Mouse (Mus musculus): ENCODE measurements around the gene Tnfrsf13c. TPM values are rescaled to one million over a fixed set of nuclear protein-coding genes. Genes with fewer than 3 reads are reported as not detected.

Tnfrsf13c gene
- polyA plus RNA-seq, 1 experiment from 2014 or later: not detected

- peaks cover 23% of the 10 kb centered on the region for H3K4me1 ChIP-seq (replicated peaks)
- peak overlapping the region; percentile 41; the same call in 1 of the 2 replicates for H3K4me2 ChIP-seq
- peaks cover 27% of the 10 kb centered on the region for H3K36me3 ChIP-seq
- H3K4me3 ChIP-seq: peak overlapping the region; percentile 17; the same call in 1 of the 2 replicates
- peak; percentile 77 for ATAC-seq (replicated peaks; ENCODE audit: insufficient number of reproducible peaks, insufficient read depth, low FRiP score, low read depth)
- H3K9me3 ChIP-seq (replicated peaks): no peaks in the 10 kb centered on the region
- 40% methylated on average over 9 of the region's 9 CpGs for WGBS
- peaks cover 76% of the 10 kb centered on the region for H3K27me3 ChIP-seq
- H3K27ac ChIP-seq: no peak overlapping the region
- H3K9ac ChIP-seq: no peak overlapping the region
These were observed 17.6 kb downstream of the Tnfrsf13c start for GRCm38 (mm10) chr15:82206365-82207104.

GRCm38 (mm10) chr15:82204680-82205371 is 19.3 kb downstream of the Tnfrsf13c start:
- Histone ChIP-seq H3K4me2 (no peak overlapping the region), H3K9me3 (replicated peaks) (no peaks in the 10 kb centered on the region), H3K4me3 (no peak overlapping the region), H3K4me1 (replicated peaks) (peaks cover 21% of the 10 kb centered on the region), H3K9ac (no peak overlapping the region), H3K27me3 (peaks cover 60% of the 10 kb centered on the region), H3K27ac (no peak overlapping the region), H3K36me3 (peaks cover 42% of the 10 kb centered on the region)
- WGBS: 71% methylated on average over 10 of the region's 10 CpGs
- ATAC-seq (replicated peaks; ENCODE audit: insufficient number of reproducible peaks, insufficient read depth, low FRiP score, low read depth): no peak

GRCm38 (mm10) chr15:82203611-82204351 is 20.4 kb downstream of the Tnfrsf13c start:
- Histone ChIP-seq H3K4me3 (no peak overlapping the region), H3K9ac (no peak overlapping the region), H3K27ac (no peak overlapping the region), H3K36me3 (peaks cover 52% of the 10 kb centered on the region), H3K4me2 (no peak overlapping the region), H3K4me1 (replicated peaks) (peaks cover 21% of the 10 kb centered on the region), H3K9me3 (replicated peaks) (no peaks in the 10 kb centered on the region), H3K27me3 (peaks cover 53% of the 10 kb centered on the region)
- ATAC-seq (replicated peaks; ENCODE audit: insufficient number of reproducible peaks, insufficient read depth, low FRiP score, low read depth): no peak
- WGBS: 88% methylated on average over 20 of the region's 20 CpGs

GRCm38 (mm10) chr15:82203090-82203489 is 21.1 kb downstream of the Tnfrsf13c start:
- no peak for ATAC-seq (replicated peaks; ENCODE audit: insufficient number of reproducible peaks, insufficient read depth, low FRiP score, low read depth)
- peaks cover 58% of the 10 kb centered on the region for H3K36me3 ChIP-seq
- no peaks in the 10 kb centered on the region for H3K9me3 ChIP-seq (replicated peaks)
- H3K27me3 ChIP-seq: peaks cover 46% of the 10 kb centered on the region
- WGBS: 91% methylated on average over 10 of the region's 10 CpGs
- H3K9ac ChIP-seq: no peak overlapping the region
- no peak overlapping the region for H3K27ac ChIP-seq
- no peak overlapping the region for H3K4me2 ChIP-seq
- H3K4me3 ChIP-seq: no peak overlapping the region
- peaks cover 21% of the 10 kb centered on the region for H3K4me1 ChIP-seq (replicated peaks)

GRCm38 (mm10) chr15:82202086-82202485 is 22.1 kb downstream of the Tnfrsf13c start:
- H3K4me1 ChIP-seq (replicated peaks): peaks cover 14% of the 10 kb centered on the region
- H3K4me2 ChIP-seq: no peak overlapping the region
- H3K4me3 ChIP-seq: no peak overlapping the region
- no peaks in the 10 kb centered on the region for H3K9me3 ChIP-seq (replicated peaks)
- H3K9ac ChIP-seq: no peak overlapping the region
- peaks cover 68% of the 10 kb centered on the region for H3K36me3 ChIP-seq
- H3K27me3 ChIP-seq: peaks cover 36% of the 10 kb centered on the region
- WGBS: 89% methylated on average over 6 of the region's 6 CpGs
- ATAC-seq (replicated peaks; ENCODE audit: insufficient number of reproducible peaks, insufficient read depth, low FRiP score, low read depth): no peak
- H3K27ac ChIP-seq: no peak overlapping the region

GRCm38 (mm10) chr15:82199546-82199945 is 24.6 kb downstream of the Tnfrsf13c start:
- Histone ChIP-seq H3K27ac (no peak overlapping the region), H3K4me3 (no peak overlapping the region), H3K9ac (no peak overlapping the region), H3K27me3 (peaks cover 11% of the 10 kb centered on the region; the same call in 1 of the 2 replicates), H3K4me2 (no peak overlapping the region), H3K9me3 (replicated peaks) (no peaks in the 10 kb centered on the region), H3K4me1 (replicated peaks) (no peaks in the 10 kb centered on the region), H3K36me3 (peaks cover 83% of the 10 kb centered on the region)
- no peak for ATAC-seq (replicated peaks; ENCODE audit: insufficient number of reproducible peaks, insufficient read depth, low FRiP score, low read depth)
- WGBS: 87% methylated on average over 12 of the region's 12 CpGs

- no peaks in the 10 kb centered on the region for H3K4me1 ChIP-seq (replicated peaks)
- H3K4me3 ChIP-seq: no peak overlapping the region
- ATAC-seq (replicated peaks; ENCODE audit: insufficient number of reproducible peaks, insufficient read depth, low FRiP score, low read depth): no peak
- no peak overlapping the region for H3K4me2 ChIP-seq
- no peak overlapping the region for H3K27ac ChIP-seq
- H3K36me3 ChIP-seq: peaks cover 87% of the 10 kb centered on the region
- no peak overlapping the region for H3K9ac ChIP-seq
- H3K9me3 ChIP-seq (replicated peaks): no peaks in the 10 kb centered on the region
- 80% methylated on average over 7 of the region's 7 CpGs for WGBS
- H3K27me3 ChIP-seq: peaks cover 4% of the 10 kb centered on the region; the same call in 1 of the 2 replicates
These were observed 25.8 kb downstream of the Tnfrsf13c start for GRCm38 (mm10) chr15:82198342-82198741.

- H3K27me3 ChIP-seq: peaks cover 4% of the 10 kb centered on the region; the same call in 1 of the 2 replicates
- peaks cover 87% of the 10 kb centered on the region for H3K36me3 ChIP-seq
- H3K9ac ChIP-seq: no peak overlapping the region
- H3K4me3 ChIP-seq: no peak overlapping the region
- WGBS: 91% methylated on average over 11 of the region's 11 CpGs
- H3K4me1 ChIP-seq (replicated peaks): no peaks in the 10 kb centered on the region
- no peak overlapping the region for H3K27ac ChIP-seq
- no peak overlapping the region for H3K4me2 ChIP-seq
- no peak for ATAC-seq (replicated peaks; ENCODE audit: insufficient number of reproducible peaks, insufficient read depth, low FRiP score, low read depth)
- H3K9me3 ChIP-seq (replicated peaks): no peaks in the 10 kb centered on the region
These were observed 26.2 kb downstream of the Tnfrsf13c start for GRCm38 (mm10) chr15:82197937-82198336.

- Histone ChIP-seq H3K4me2 (no peak overlapping the region), H3K27ac (no peak overlapping the region), H3K27me3 (peaks cover 4% of the 10 kb centered on the region; the same call in 1 of the 2 replicates), H3K4me1 (replicated peaks) (no peaks in the 10 kb centered on the region), H3K36me3 (peaks cover 91% of the 10 kb centered on the region), H3K4me3 (no peak overlapping the region), H3K9me3 (replicated peaks) (no peaks in the 10 kb centered on the region), H3K9ac (no peak overlapping the region)
- no peak for ATAC-seq (replicated peaks; ENCODE audit: insufficient number of reproducible peaks, insufficient read depth, low FRiP score, low read depth)
- WGBS: 92% methylated on average over 10 of the region's 10 CpGs
These were observed 26.9 kb downstream of the Tnfrsf13c start for GRCm38 (mm10) chr15:82197246-82197750.

GRCm38 (mm10) chr15:82196300-82196699 is 27.9 kb downstream of the Tnfrsf13c start:
- WGBS: 92% methylated on average over 12 of the region's 12 CpGs
- no peak overlapping the region for H3K4me3 ChIP-seq
- ATAC-seq (replicated peaks; ENCODE audit: insufficient number of reproducible peaks, insufficient read depth, low FRiP score, low read depth): no peak
- H3K9me3 ChIP-seq (replicated peaks): no peaks in the 10 kb centered on the region
- H3K27me3 ChIP-seq: peaks cover 4% of the 10 kb centered on the region; the same call in 1 of the 2 replicates
- no peaks in the 10 kb centered on the region for H3K4me1 ChIP-seq (replicated peaks)
- peaks cover 88% of the 10 kb centered on the region for H3K36me3 ChIP-seq
- H3K27ac ChIP-seq: no peak overlapping the region
- H3K9ac ChIP-seq: no peak overlapping the region
- H3K4me2 ChIP-seq: no peak overlapping the region

GRCm38 (mm10) chr15:82192617-82193016 is 31.6 kb downstream of the Tnfrsf13c start:
- Histone ChIP-seq H3K4me1 (replicated peaks) (peaks cover 6% of the 10 kb centered on the region), H3K9me3 (replicated peaks) (no peaks in the 10 kb centered on the region), H3K27ac (no peak overlapping the region), H3K27me3 (no peaks in the 10 kb centered on the region), H3K9ac (no peak overlapping the region), H3K4me3 (no peak overlapping the region), H3K4me2 (no peak overlapping the region), H3K36me3 (peaks cover 54% of the 10 kb centered on the region)
- 69% methylated on average over 8 of the region's 8 CpGs for WGBS
- ATAC-seq (replicated peaks; ENCODE audit: insufficient number of reproducible peaks, insufficient read depth, low FRiP score, low read depth): no peak

Data from heart, embryonic 15.5 days (tissue).